Mouse (Mus musculus) ES-E14 (cell line): ENCODE results near the gene Tctn1. TPM values are rescaled to one million over a fixed set of nuclear protein-coding genes. Genes with fewer than 3 reads are reported as not detected.
A peak's percentile ranks its signal among the peaks of the same experiment; 100 is the strongest.

ENCODE experiments used
- DNase-seq: peaks from one replicate; pipeline ENCODE4 v3.0.0-alpha.2; 2013; ENCODE audit warnings: low read depth, low spot score
- H3K27ac ChIP-seq: 2 replicates; pipeline ENCODE4 v1.5.1; 2012; ENCODE audit warnings: low read depth, mild to moderate bottlenecking, low read length, moderate library complexity, mixed read lengths; ENCODE audit not compliant: poor library complexity, insufficient read depth, severe bottlenecking
- H3K36me3 ChIP-seq: 2 replicates; pipeline ENCODE4 v1.6.1; 2012; ENCODE audit warnings: mild to moderate bottlenecking, low read length, moderate library complexity, mixed read lengths; ENCODE audit not compliant: control insufficient read depth, poor library complexity, insufficient read depth, severe bottlenecking
- H3K4me1 ChIP-seq, 2 experiments: fragments of 150-350 bp in 1 of 2; sonication (generic) in 1 of 2; 2 replicates each; pipeline ENCODE4 v1.6.1; 2012; ENCODE audit warnings: low read length in 2 of 2, mild to moderate bottlenecking in 1 of 2, mixed read lengths in 1 of 2; ENCODE audit not compliant: control insufficient read depth in 2 of 2, insufficient read depth in 2 of 2, poor library complexity in 1 of 2
- H3K4me3 ChIP-seq, 2 experiments: fragments of 150-350 bp in 1 of 2; sonication (generic) in 1 of 2; 2 replicates each; pipeline ENCODE4 v1.5.1; 2012; ENCODE audit warnings: low read length in 2 of 2, low read depth in 1 of 2, mild to moderate bottlenecking in 1 of 2, mixed read lengths in 1 of 2; ENCODE audit not compliant: insufficient read depth in 1 of 2, poor library complexity in 1 of 2, severe bottlenecking in 1 of 2
- H3K9ac ChIP-seq: 2 replicates; pipeline ENCODE4 v1.6.1; 2012; ENCODE audit warnings: low read depth, mild to moderate bottlenecking, low read length, mixed read lengths; ENCODE audit not compliant: poor library complexity, insufficient read depth, severe bottlenecking
- H3K9me3 ChIP-seq: fragments of 150-350 bp; sonication (generic); 2 replicates; pipeline ENCODE4 v1.6.1; 2012; ENCODE audit warnings: low read depth, mild to moderate bottlenecking, low read length; ENCODE audit not compliant: control insufficient read depth, insufficient read depth
- CHD2 ChIP-seq: IDR thresholded peaks from 2 replicates; pipeline ENCODE4 v1.6.1; 2014; ENCODE audit warnings: mild to moderate bottlenecking, low read depth, low read length, inconsistent platforms
- HCFC1 ChIP-seq: IDR thresholded peaks from 2 replicates; pipeline ENCODE4 v1.6.1; 2012; ENCODE audit warnings: low read length, inconsistent platforms, borderline replicate concordance; ENCODE audit not compliant: insufficient read depth
- MAFK ChIP-seq: IDR thresholded peaks from 2 replicates; pipeline ENCODE4 v1.6.1; 2014; ENCODE audit warnings: mild to moderate bottlenecking, low read depth, low read length, inconsistent platforms; ENCODE audit not compliant: insufficient read depth
- ZC3H11A ChIP-seq: IDR thresholded peaks from 2 replicates; pipeline ENCODE4 v1.6.1; 2012; ENCODE audit warnings: low read depth, mild to moderate bottlenecking, inconsistent platforms, low read length, borderline replicate concordance
- ZNF384 ChIP-seq: IDR thresholded peaks from 2 replicates; pipeline ENCODE4 v1.6.1; 2012; ENCODE audit warnings: low read depth, low read length, inconsistent platforms
- in situ Hi-C, 2 experiments: fragments of 600-800 bp; cut with MboI; formaldehyde crosslinking; loops; one replicate each; pipeline ENCODE4 v1.15.1; 2025; ENCODE audit warnings: low sequenced_read_pairs in 2 of 2, inconsistent platforms in 1 of 2; ENCODE audit not compliant: unreplicated experiment in 2 of 2
- total RNA-seq: library from RNA; depleted of rRNA; stranded (reverse); fragments of 300-350 nt; gene quantifications from 2 replicates; pipeline ENCODE4 v1.2.3, GENCODE M21; 2012

Tctn1 gene
- total RNA-seq, 1 experiment, result 15.4 TPM

GRCm38 (mm10) chr5:122268858-122269604, 4.8 kb upstream of the Tctn1 start:
- no peak for DNase-seq
- TF ChIP-seq ZNF384 (no peak), MAFK (no peak), CHD2 (no peak), ZC3H11A (no peak)
- peak overlapping the region; percentile 56; the same call in 1 of the 2 replicates for H3K27ac ChIP-seq
- H3K4me3 ChIP-seq, result no peak overlapping the region
- H3K9me3 ChIP-seq, result no peaks in the 10 kb centered on the region
- H3K9ac ChIP-seq, result no peak overlapping the region
- no peaks in the 10 kb centered on the region for H3K36me3 ChIP-seq
- peaks cover 8 to 11% of the 10 kb centered on the region in 2 experiments; a peak in 3 of 4 replicates for H3K4me1 ChIP-seq
- in situ Hi-C loops, result loop anchor here in 1 of 2 experiments (5.0 kb wide), 1 partner anchor 73 kb away; no protein-coding TSS in a partner anchor

DNA sequence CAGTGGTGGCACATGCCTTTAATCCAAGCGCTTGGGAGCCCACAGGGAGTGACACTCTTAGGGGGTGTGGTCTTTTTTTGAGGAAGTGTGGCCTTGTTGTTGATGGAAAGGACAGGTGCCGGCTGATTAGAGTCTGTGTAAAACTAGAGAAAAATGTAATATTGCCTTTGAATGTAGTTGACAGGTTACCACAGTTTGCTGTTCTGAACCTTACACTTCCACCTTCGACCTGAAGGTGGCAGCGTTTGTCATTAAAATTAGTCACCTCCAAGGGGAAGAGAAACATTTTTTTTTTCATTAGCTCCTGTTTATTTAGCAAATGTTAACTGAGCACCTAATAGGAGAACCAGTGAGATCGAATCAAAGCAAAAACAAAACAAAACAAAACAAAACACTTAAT, 3.6 kb upstream of the Tctn1 start:
- H3K36me3 ChIP-seq, result no peaks in the 10 kb centered on the region

DNA sequence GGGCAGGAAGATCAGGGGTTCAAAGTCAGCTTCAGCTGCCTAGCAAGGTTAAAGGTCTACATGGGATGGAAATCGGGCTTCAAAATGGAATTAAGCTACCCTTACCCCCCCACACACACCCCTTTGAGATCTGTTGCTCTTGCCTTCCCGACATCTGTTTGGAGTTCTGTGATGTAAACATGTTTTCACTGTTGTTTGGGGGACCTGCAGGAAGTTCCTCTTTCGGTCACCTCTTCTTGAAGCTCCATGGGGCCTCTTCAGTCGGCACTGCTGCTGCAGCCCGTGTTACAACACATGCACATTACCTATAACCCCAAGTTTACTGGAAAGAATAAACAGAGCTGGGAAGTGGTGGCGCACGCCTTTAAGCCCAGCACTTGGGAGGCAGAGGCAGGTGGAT, 2.9 kb upstream of the Tctn1 start:
- H3K4me3 ChIP-seq, result no peak overlapping the region
- no peak overlapping the region for H3K9ac ChIP-seq
- in situ Hi-C loops, result loop anchor here in 1 of 2 experiments (5.0 kb wide), 1 partner anchor 75 kb away; no protein-coding TSS in a partner anchor
- H3K4me1 ChIP-seq, result peaks cover 8 to 11% of the 10 kb centered on the region in 2 experiments; a peak in 3 of 4 replicates
- H3K9me3 ChIP-seq, result no peaks in the 10 kb centered on the region
- no peaks in the 10 kb centered on the region for H3K36me3 ChIP-seq
- H3K27ac ChIP-seq, result no peak overlapping the region
- no peak for TF ChIP-seq CHD2
- TF ChIP-seq ZNF384, result no peak
- DNase-seq, result no peak

More for the DNA sequence above, 3.6 kb upstream of the Tctn1 start:
- no peak for DNase-seq
- Histone ChIP-seq H3K4me3 (no peak overlapping the region), H3K9me3 (no peaks in the 10 kb centered on the region), H3K9ac (no peak overlapping the region), H3K4me1 (peaks cover 8 to 11% of the 10 kb centered on the region in 2 experiments; a peak in 3 of 4 replicates), H3K27ac (no peak overlapping the region)
- TF ChIP-seq ZC3H11A (peak; percentile 62; the same call in 1 of the 2 replicates), HCFC1 (no peak), CHD2 (no peak), ZNF384 (peak; percentile 85), MAFK (no peak)
- in situ Hi-C loops, result loop anchor here in 1 of 2 experiments (5.0 kb wide), 1 partner anchor 74 kb away; no protein-coding TSS in a partner anchor

- Histone ChIP-seq H3K36me3 (no peaks in the 10 kb centered on the region), H3K9ac (no peak overlapping the region), H3K9me3 (no peaks in the 10 kb centered on the region), H3K4me3 (no peak overlapping the region), H3K4me1 (peaks cover 8 to 11% of the 10 kb centered on the region in 2 experiments; a peak in 3 of 4 replicates), H3K27ac (no peak overlapping the region)
- no peak for TF ChIP-seq ZNF384
- TF ChIP-seq HCFC1, result no peak
- no peak for TF ChIP-seq ZC3H11A
- no peak for TF ChIP-seq MAFK
- no peak for TF ChIP-seq CHD2
- in situ Hi-C loops, result loop anchor here in 1 of 2 experiments (5.0 kb wide), 1 partner anchor 76 kb away; no protein-coding TSS in a partner anchor
- no peak for DNase-seq
Measured at GRCm38 (mm10) chr5:122265942-122266341, 1.7 kb upstream of the Tctn1 start.
